Mouse (Mus musculus) heart, adult 2 months (tissue): ENCODE data around the gene Fam43a. TPM values are rescaled to one million over a fixed set of nuclear protein-coding genes. Genes with fewer than 3 reads are reported as not detected.

Experiments
- DNase-seq, 2 experiments: peaks; one replicate each; pipeline ENCODE4 v3.0.0; 2021
- H3K27ac ChIP-seq: fragments of 200-600 bp; 2 replicates; pipeline ENCODE4 v1.8.1; 2022
- H3K27me3 ChIP-seq: fragments of 200-500 bp; 2 replicates; pipeline ENCODE4 v1.6.1; 2012; ENCODE audit warnings: mild to moderate bottlenecking, low read length, inconsistent platforms, mixed read lengths; ENCODE audit not compliant: control insufficient read depth, insufficient read depth
- H3K36me3 ChIP-seq: fragments of 200-500 bp; 2 replicates; pipeline ENCODE4 v1.6.1; 2012; ENCODE audit warnings: low read length, inconsistent platforms; ENCODE audit not compliant: control insufficient read depth, insufficient read depth
- H3K4me1 ChIP-seq: fragments of 200-500 bp; 2 replicates; pipeline ENCODE4 v1.6.1; 2011; ENCODE audit warnings: low read length; ENCODE audit not compliant: control insufficient read depth, insufficient read depth
- H3K4me3 ChIP-seq: fragments of 200-600 bp; 2 replicates; pipeline ENCODE4 v1.8.1; 2022
- H3K79me2 ChIP-seq: fragments of 200-500 bp; replicated peaks from 2 replicates; pipeline ENCODE4 v1.6.1; 2012; ENCODE audit warnings: mild to moderate bottlenecking, inconsistent platforms, low read length, moderate library complexity, mixed read lengths; ENCODE audit not compliant: control insufficient read depth, insufficient read depth
- H3K9ac ChIP-seq: fragments of 200-500 bp; 2 replicates; pipeline ENCODE4 v1.6.1; 2012; ENCODE audit warnings: low read depth, mild to moderate bottlenecking, control low read depth, inconsistent platforms, low read length, mixed read lengths
- CTCF ChIP-seq: fragments of 200-600 bp; IDR thresholded peaks from 2 replicates; pipeline ENCODE4 v1.8.1; 2022; ENCODE audit warnings: antibody characterized with exemption, mild to moderate bottlenecking, moderate library complexity
- EP300 ChIP-seq: fragments of 200-500 bp; IDR thresholded peaks from 2 replicates; pipeline ENCODE4 v1.6.1; 2011; ENCODE audit warnings: low read depth, low read length, control low read depth; ENCODE audit not compliant: insufficient read depth
- POLR2A ChIP-seq: fragments of 200-500 bp; IDR thresholded peaks from 2 replicates; pipeline ENCODE4 v1.6.1; 2011; ENCODE audit warnings: mild to moderate bottlenecking, low read depth, low read length, control low read depth; ENCODE audit not compliant: insufficient read depth
- WGBS: fragments of 180-500 bp; shearing (Covaris S2); methylation state at CpG from one replicate; pipeline ENCODE4 v1.1.7; 2018; 5-methylcytosine and 5-hydroxymethylcytosine counted together
- intact Hi-C: fragments of 180-260 bp; cut with DNase I; formaldehyde crosslinking; loops from one replicate; pipeline ENCODE4 v1.15.1; 2025
- polyA plus RNA-seq: library from polyadenylated mRNA; depleted of rRNA; stranded (reverse); fragments of >200 nt; gene quantifications from 2 replicates; pipeline ENCODE4 v1.2.3, GENCODE M21; 2012
- total RNA-seq, 2 experiments: library from RNA; stranded (reverse); gene quantifications; 2 replicates each; pipeline ENCODE4 v1.2.3; 2021

The Fam43a gene
- total and polyA plus RNA-seq, 3 experiments: 20.7 to 23.9 (median 22.6) TPM

DNA sequence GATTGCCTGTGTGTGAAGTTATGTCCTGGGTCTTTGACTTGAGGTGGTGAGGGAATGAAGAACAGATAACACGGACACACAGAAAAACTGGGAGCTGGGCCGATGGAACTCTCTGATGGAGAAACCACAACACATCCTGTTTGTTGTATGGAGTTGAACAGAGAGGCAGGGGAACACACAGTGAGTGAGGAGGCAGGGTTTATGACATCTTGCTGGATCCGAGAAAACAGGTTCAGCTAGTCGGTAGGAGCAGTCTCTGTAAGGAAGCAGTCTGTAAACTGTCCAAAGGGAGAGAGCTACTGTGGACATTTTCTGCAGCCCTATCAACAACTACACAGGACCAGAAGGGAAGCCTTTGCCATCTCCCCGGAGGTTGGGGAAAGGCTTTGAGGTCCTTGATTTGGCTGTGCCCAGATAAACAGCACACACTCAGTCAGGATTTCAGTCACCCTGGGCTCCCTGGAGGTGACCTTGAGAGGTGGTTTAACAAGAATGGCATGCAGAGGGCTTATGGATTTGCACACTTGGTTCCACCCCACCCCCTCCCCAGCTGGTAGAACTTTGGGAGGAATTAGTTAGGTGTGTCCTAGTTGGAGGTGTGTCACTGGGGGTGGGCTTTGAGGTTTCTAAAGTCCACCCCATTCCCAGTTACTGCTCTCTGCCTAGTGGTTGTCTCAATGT is 40.1 kb upstream of the Fam43a start:
- intact Hi-C loops: loop anchor here (10.0 kb wide), 1 partner anchor 715 kb away; the partner anchor contains the start of gene Ppp1r2
- TF ChIP-seq EP300 (no peak), CTCF (no peak), POLR2A (no peak)
- no peaks in the 10 kb centered on the region for H3K27me3 ChIP-seq
- no peak overlapping the region for H3K9ac ChIP-seq
- WGBS: 58% methylated on average over 5 of the region's 5 CpGs
- no peak for DNase-seq
- no peaks in the 10 kb centered on the region for H3K4me1 ChIP-seq
- H3K27ac ChIP-seq: no peak overlapping the region
- H3K79me2 ChIP-seq: no peaks in the 10 kb centered on the region
- no peak overlapping the region for H3K4me3 ChIP-seq
- H3K36me3 ChIP-seq: no peaks in the 10 kb centered on the region; the same call in 1 of the 2 replicates

DNA sequence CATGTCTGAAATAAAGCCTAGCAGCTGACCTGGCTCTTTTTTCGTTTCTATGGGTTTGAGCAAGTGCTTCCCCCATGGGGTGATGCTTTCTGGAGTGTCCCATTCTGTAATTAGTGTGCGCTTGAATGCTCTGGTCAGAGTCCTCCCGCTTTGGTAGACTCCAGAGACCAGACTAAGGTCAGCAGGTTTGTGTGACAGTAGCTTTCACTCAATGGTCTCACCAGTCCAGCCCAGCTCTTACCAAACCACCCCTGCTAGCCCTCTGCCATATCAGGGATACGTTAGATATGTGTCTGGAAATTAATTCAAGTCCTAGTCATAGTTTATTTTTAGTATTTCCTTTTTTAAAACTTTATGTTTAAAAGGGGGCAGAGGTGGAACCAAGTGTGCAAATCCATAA is 38.9 kb upstream of the Fam43a start:
- H3K9ac ChIP-seq: no peak overlapping the region
- H3K4me1 ChIP-seq: no peaks in the 10 kb centered on the region
- no peak for DNase-seq
- no peak overlapping the region for H3K4me3 ChIP-seq
- H3K27ac ChIP-seq: no peak overlapping the region
- TF ChIP-seq CTCF (no peak), POLR2A (no peak), EP300 (no peak)
- H3K27me3 ChIP-seq: no peaks in the 10 kb centered on the region
- WGBS: 75% methylated on average over 4 of the region's 4 CpGs
- H3K79me2 ChIP-seq: no peaks in the 10 kb centered on the region
- intact Hi-C loops: no loop called here
- no peaks in the 10 kb centered on the region; the same call in 1 of the 2 replicates for H3K36me3 ChIP-seq

DNA sequence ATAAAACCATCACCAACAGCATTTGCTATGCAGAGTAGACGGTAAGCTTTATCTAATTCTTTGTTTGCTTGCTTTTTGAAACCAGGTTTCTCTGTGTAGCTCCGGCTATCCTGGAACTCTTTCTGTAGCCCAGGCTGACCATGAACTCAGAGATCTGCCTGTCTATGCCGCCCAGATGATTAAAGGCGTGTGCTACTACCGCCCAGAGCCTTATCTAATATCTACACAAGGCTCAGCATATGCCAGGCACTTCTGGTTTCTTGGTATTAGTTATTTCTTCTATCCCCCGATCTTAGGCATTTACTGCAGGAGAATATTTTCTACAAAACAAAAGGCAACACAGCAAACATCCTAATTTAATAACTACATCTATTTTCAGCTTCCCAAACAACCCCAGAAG is 33.9 kb upstream of the Fam43a start:
- intact Hi-C loops: no loop called here
- Histone ChIP-seq H3K79me2 (no peaks in the 10 kb centered on the region), H3K27ac (no peak overlapping the region), H3K4me3 (no peak overlapping the region), H3K27me3 (no peaks in the 10 kb centered on the region), H3K36me3 (no peaks in the 10 kb centered on the region), H3K4me1 (no peaks in the 10 kb centered on the region), H3K9ac (no peak overlapping the region)
- DNase-seq: no peak
- 93% methylated on average over 6 of the region's 6 CpGs for WGBS
- TF ChIP-seq EP300 (no peak), CTCF (no peak)

DNA sequence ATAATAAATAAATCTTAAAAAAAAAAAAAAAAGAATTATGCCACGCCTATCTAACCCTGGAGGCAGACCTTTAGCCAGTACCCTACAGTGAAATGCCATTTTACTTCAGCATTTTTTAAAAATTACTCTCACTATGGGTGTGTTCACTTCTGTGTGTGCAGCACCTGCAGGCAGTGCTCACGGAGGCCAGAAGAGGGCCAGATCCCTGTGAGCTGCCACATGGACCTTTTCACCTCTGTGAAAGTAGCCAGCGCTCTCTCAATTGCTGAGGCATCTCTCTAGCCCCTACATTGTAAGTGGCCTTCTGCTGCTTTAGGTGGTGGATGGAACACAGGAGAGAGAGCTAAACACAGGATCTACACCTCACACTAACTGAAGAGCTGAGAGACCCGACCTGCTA is 29.4 kb upstream of the Fam43a start:
- H3K79me2 ChIP-seq: no peaks in the 10 kb centered on the region
- H3K9ac ChIP-seq: no peak overlapping the region
- WGBS: 97% methylated on average over 4 of the region's 4 CpGs
- H3K36me3 ChIP-seq: peaks cover 3% of the 10 kb centered on the region; the same call in 1 of the 2 replicates
- no peaks in the 10 kb centered on the region for H3K4me1 ChIP-seq
- no peak overlapping the region for H3K27ac ChIP-seq
- TF ChIP-seq POLR2A (no peak), CTCF (0 out of 2 replicates have a peak, but pooled peaks have one; percentile 4)
- intact Hi-C loops: no loop called here
- no peak for DNase-seq
- no peak overlapping the region for H3K4me3 ChIP-seq
- no peaks in the 10 kb centered on the region for H3K27me3 ChIP-seq

DNA sequence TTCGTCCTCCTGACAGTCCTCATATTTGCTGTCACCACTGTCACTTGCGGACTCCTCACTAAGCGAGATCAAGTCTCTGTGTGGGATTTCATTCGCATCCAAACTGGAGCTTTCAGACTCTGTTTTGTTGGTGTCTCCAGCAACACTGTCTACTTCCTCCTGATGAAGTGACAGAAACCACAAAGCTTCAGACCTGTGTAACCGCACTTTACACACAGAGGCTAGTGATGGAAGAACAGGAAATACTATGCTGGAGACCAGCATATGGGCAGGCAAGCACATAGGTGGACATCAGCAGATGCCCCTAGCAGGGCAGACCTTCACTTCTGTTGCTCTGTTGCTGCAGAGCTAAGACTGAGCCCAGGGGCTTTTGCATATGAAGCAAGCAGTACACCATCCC is 28.1 kb upstream of the Fam43a start:
- H3K4me3 ChIP-seq: no peak overlapping the region
- DNase-seq: no peak
- WGBS: 93% methylated on average over 5 of the region's 5 CpGs
- no peak overlapping the region for H3K9ac ChIP-seq
- peaks cover 3% of the 10 kb centered on the region; the same call in 1 of the 2 replicates for H3K36me3 ChIP-seq
- H3K4me1 ChIP-seq: no peaks in the 10 kb centered on the region
- no peaks in the 10 kb centered on the region for H3K27me3 ChIP-seq
- H3K27ac ChIP-seq: no peak overlapping the region
- no peak for TF ChIP-seq POLR2A
- TF ChIP-seq CTCF: no peak
- no peak for TF ChIP-seq EP300
- intact Hi-C loops: no loop called here
- no peaks in the 10 kb centered on the region for H3K79me2 ChIP-seq

DNA sequence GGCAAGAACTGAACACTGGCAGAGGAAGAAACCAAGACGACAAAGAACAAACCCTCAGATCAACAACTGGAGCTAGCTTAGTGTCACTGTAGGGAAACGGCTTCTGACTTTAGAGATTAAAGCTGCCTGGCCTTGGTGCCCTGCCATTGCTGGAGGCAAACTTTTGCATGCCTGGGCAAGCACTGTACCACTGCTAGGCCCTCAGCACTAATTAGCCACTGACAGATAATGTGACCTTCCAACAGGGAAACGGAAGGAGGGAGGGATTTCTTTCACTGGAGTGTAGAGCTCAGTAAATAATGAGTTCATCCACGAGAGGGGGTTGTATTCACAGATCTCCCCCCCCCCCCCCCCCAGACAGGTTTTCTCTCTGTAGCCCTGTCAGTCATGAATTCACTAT is 27.3 kb upstream of the Fam43a start:
- Histone ChIP-seq H3K9ac (no peak overlapping the region), H3K79me2 (no peaks in the 10 kb centered on the region), H3K4me3 (no peak overlapping the region), H3K27me3 (no peaks in the 10 kb centered on the region), H3K27ac (no peak overlapping the region), H3K36me3 (peaks cover 3% of the 10 kb centered on the region; the same call in 1 of the 2 replicates), H3K4me1 (no peaks in the 10 kb centered on the region)
- no peak for DNase-seq
- no peak for TF ChIP-seq CTCF
- TF ChIP-seq POLR2A: no peak
- no peak for TF ChIP-seq EP300
- intact Hi-C loops: no loop called here
- 52% methylated on average over 4 of the region's 4 CpGs for WGBS

DNA sequence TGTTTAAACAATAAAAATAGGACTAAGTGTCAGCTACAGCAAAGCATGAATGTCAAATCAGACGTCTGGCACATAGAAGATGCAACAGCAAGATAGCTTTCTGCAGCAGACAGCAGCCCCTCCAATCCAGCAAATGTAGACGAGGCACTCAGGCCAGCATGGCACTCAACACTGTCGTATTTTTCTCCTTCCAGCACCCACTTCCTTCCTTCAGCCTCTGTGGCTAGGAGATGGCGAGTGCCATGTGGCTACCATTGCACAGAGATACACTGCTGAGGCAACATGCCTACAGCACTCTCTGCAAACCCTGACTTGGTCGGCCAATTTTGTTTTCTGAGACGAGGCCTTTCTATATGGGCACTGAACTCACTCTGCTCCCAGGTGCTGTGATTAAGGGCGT is 23.7 kb upstream of the Fam43a start:
- Histone ChIP-seq H3K27ac (no peak overlapping the region), H3K79me2 (no peaks in the 10 kb centered on the region), H3K27me3 (no peaks in the 10 kb centered on the region), H3K36me3 (peaks cover 3% of the 10 kb centered on the region), H3K4me1 (no peaks in the 10 kb centered on the region), H3K9ac (no peak overlapping the region), H3K4me3 (no peak overlapping the region)
- no peak for DNase-seq
- no peak for TF ChIP-seq EP300
- TF ChIP-seq CTCF: no peak
- TF ChIP-seq POLR2A: no peak
- 79% methylated on average over 7 of the region's 7 CpGs for WGBS
- intact Hi-C loops: no loop called here
